Mouse (Mus musculus): Measurements from ENCODE around the gene Smarcd3. TPM values are rescaled to one million over a fixed set of nuclear protein-coding genes. Genes with fewer than 3 reads are reported as not detected.

Gene Smarcd3
- polyA plus RNA-seq, 1 experiment from 2014 or later: 74.7 TPM

GRCm38 (mm10) chr5:24594346-24594745 lies 29.9 kb downstream of the Smarcd3 start:
- Histone ChIP-seq H3K36me3 (peaks cover 58% of the 10 kb centered on the region), H3K4me2 (replicated peaks) (no peak overlapping the region), H3K27me3 (peaks cover 11% of the 10 kb centered on the region; the same call in 1 of the 2 replicates), H3K4me3 (no peak overlapping the region), H3K9ac (no peak overlapping the region), H3K9me3 (no peaks in the 10 kb centered on the region), H3K27ac (no peak overlapping the region), H3K4me1 (peaks cover 32% of the 10 kb centered on the region)
- no peak for ATAC-seq (ENCODE audit: insufficient number of reproducible peaks, insufficient read depth, low FRiP score, low TSS enrichment)
- 88% methylated on average over 5 of the region's 5 CpGs for WGBS

GRCm38 (mm10) chr5:24593928-24594327 lies 30.3 kb downstream of the Smarcd3 start:
- H3K4me1 ChIP-seq: peaks cover 28% of the 10 kb centered on the region
- no peak overlapping the region for H3K9ac ChIP-seq
- H3K27me3 ChIP-seq: peaks cover 11% of the 10 kb centered on the region; the same call in 1 of the 2 replicates
- no peak overlapping the region for H3K27ac ChIP-seq
- 73% methylated on average over 10 of the region's 10 CpGs for WGBS
- no peak overlapping the region for H3K4me3 ChIP-seq
- H3K9me3 ChIP-seq: no peaks in the 10 kb centered on the region
- peaks cover 62% of the 10 kb centered on the region for H3K36me3 ChIP-seq
- no peak for ATAC-seq (ENCODE audit: insufficient number of reproducible peaks, insufficient read depth, low FRiP score, low TSS enrichment)
- H3K4me2 ChIP-seq (replicated peaks): no peak overlapping the region

- no peak overlapping the region for H3K27ac ChIP-seq
- no peak overlapping the region for H3K9ac ChIP-seq
- H3K36me3 ChIP-seq: peaks cover 69% of the 10 kb centered on the region
- H3K4me2 ChIP-seq (replicated peaks): no peak overlapping the region
- peaks cover 21% of the 10 kb centered on the region for H3K4me1 ChIP-seq
- H3K9me3 ChIP-seq: no peaks in the 10 kb centered on the region
- WGBS: 73% methylated on average over 10 of the region's 10 CpGs
- no peak overlapping the region for H3K4me3 ChIP-seq
- ATAC-seq (ENCODE audit: insufficient number of reproducible peaks, insufficient read depth, low FRiP score, low TSS enrichment): no peak
- peaks cover 11% of the 10 kb centered on the region; the same call in 1 of the 2 replicates for H3K27me3 ChIP-seq
Measured at GRCm38 (mm10) chr5:24593230-24593629, 31.0 kb downstream of the Smarcd3 start.

- H3K9me3 ChIP-seq: no peaks in the 10 kb centered on the region
- H3K27ac ChIP-seq: no peak overlapping the region
- no peak overlapping the region for H3K4me2 ChIP-seq (replicated peaks)
- H3K36me3 ChIP-seq: peaks cover 70% of the 10 kb centered on the region
- no peak for ATAC-seq (ENCODE audit: insufficient number of reproducible peaks, insufficient read depth, low FRiP score, low TSS enrichment)
- WGBS: 50% methylated on average over 21 of the region's 21 CpGs
- peaks cover 22% of the 10 kb centered on the region for H3K4me1 ChIP-seq
- no peak overlapping the region for H3K4me3 ChIP-seq
- no peak overlapping the region for H3K9ac ChIP-seq
- peaks cover 11% of the 10 kb centered on the region; the same call in 1 of the 2 replicates for H3K27me3 ChIP-seq
Measured at GRCm38 (mm10) chr5:24592471-24593160, 31.6 kb downstream of the Smarcd3 start.

GRCm38 (mm10) chr5:24591796-24592470 lies 32.3 kb downstream of the Smarcd3 start:
- 52% methylated on average over 24 of the region's 24 CpGs for WGBS
- Histone ChIP-seq H3K27me3 (peaks cover 11% of the 10 kb centered on the region; the same call in 1 of the 2 replicates), H3K4me3 (no peak overlapping the region), H3K36me3 (peaks cover 70% of the 10 kb centered on the region), H3K27ac (no peak overlapping the region), H3K9ac (peak overlapping the region; percentile 5; the same call in 1 of the 2 replicates), H3K9me3 (no peaks in the 10 kb centered on the region), H3K4me1 (peaks cover 23% of the 10 kb centered on the region), H3K4me2 (replicated peaks) (no peak overlapping the region)
- ATAC-seq (ENCODE audit: insufficient number of reproducible peaks, insufficient read depth, low FRiP score, low TSS enrichment): no peak

GRCm38 (mm10) chr5:24591268-24591721 lies 32.9 kb downstream of the Smarcd3 start:
- 26% methylated on average over 23 of the region's 23 CpGs for WGBS

GRCm38 (mm10) chr5:24589511-24590500 lies 34.4 kb downstream of the Smarcd3 start:
- H3K27ac ChIP-seq: no peak overlapping the region
- H3K4me3 ChIP-seq: no peak overlapping the region
- no peaks in the 10 kb centered on the region for H3K9me3 ChIP-seq
- H3K9ac ChIP-seq: no peak overlapping the region
- H3K27me3 ChIP-seq: peaks cover 11% of the 10 kb centered on the region; the same call in 1 of the 2 replicates
- peaks cover 59% of the 10 kb centered on the region for H3K36me3 ChIP-seq
- no peak overlapping the region for H3K4me2 ChIP-seq (replicated peaks)
- 89% methylated on average over 20 of the region's 20 CpGs for WGBS
- no peak for ATAC-seq (ENCODE audit: insufficient number of reproducible peaks, insufficient read depth, low FRiP score, low TSS enrichment)
- peaks cover 15% of the 10 kb centered on the region for H3K4me1 ChIP-seq

More at GRCm38 (mm10) chr5:24591268-24591721, 32.9 kb downstream of the Smarcd3 start:
- Histone ChIP-seq H3K4me3 (no peak overlapping the region), H3K27me3 (peaks cover 11% of the 10 kb centered on the region; the same call in 1 of the 2 replicates), H3K36me3 (peaks cover 70% of the 10 kb centered on the region), H3K27ac (no peak overlapping the region), H3K4me2 (replicated peaks) (0 out of 2 replicates have a peak overlapping the region, but pooled peaks have one; percentile 9), H3K4me1 (peaks cover 16% of the 10 kb centered on the region), H3K9ac (peak overlapping the region; percentile 30; the same call in 1 of the 2 replicates), H3K9me3 (no peaks in the 10 kb centered on the region)
- no peak for ATAC-seq (ENCODE audit: insufficient number of reproducible peaks, insufficient read depth, low FRiP score, low TSS enrichment)

GRCm38 (mm10) chr5:24587200-24587577 lies 37.0 kb downstream of the Smarcd3 start:
- WGBS: 30% methylated on average over 4 of the region's 4 CpGs
- Histone ChIP-seq H3K9ac (peak overlapping the region; percentile 82), H3K27ac (peak overlapping the region; percentile 60; the same call in 1 of the 2 replicates), H3K9me3 (no peaks in the 10 kb centered on the region), H3K36me3 (peaks cover 33% of the 10 kb centered on the region), H3K4me2 (replicated peaks) (peak overlapping the region; percentile 80), H3K4me1 (peaks cover 15% of the 10 kb centered on the region), H3K4me3 (peak overlapping the region; percentile 93), H3K27me3 (0 out of 2 replicates have a peak, but pooled peaks cover 7% of the 10 kb centered on the region)
- no peak for ATAC-seq (ENCODE audit: insufficient number of reproducible peaks, insufficient read depth, low FRiP score, low TSS enrichment)

GRCm38 (mm10) chr5:24586547-24587199 lies 37.5 kb downstream of the Smarcd3 start, which contains the start of gene Chpf2:
Gene Chpf2, plus strand, starts transcription at chr5:24586741.
- Histone ChIP-seq H3K9me3 (no peaks in the 10 kb centered on the region), H3K36me3 (peaks cover 28% of the 10 kb centered on the region), H3K4me3 (peak within 1 kb of the TSS; percentile 93), H3K9ac (peak within 1 kb of the TSS; percentile 82), H3K4me2 (replicated peaks) (peak within 1 kb of the TSS; percentile 80), H3K27me3 (0 out of 2 replicates have a peak, but pooled peaks cover 1% of the 10 kb centered on the region), H3K27ac (peak within 1 kb of the TSS; percentile 60), H3K4me1 (peaks cover 15% of the 10 kb centered on the region)
- WGBS: under 1% methylated on average over 43 of the region's 43 CpGs
- peak; percentile 93 for ATAC-seq (ENCODE audit: insufficient number of reproducible peaks, insufficient read depth, low FRiP score, low TSS enrichment)

GRCm38 (mm10) chr5:24586106-24586505 lies 38.1 kb downstream of the Smarcd3 start:
- H3K4me2 ChIP-seq (replicated peaks): peak overlapping the region; percentile 80
- H3K4me1 ChIP-seq: peaks cover 13% of the 10 kb centered on the region
- H3K27me3 ChIP-seq: no peaks in the 10 kb centered on the region
- no peak for ATAC-seq (ENCODE audit: insufficient number of reproducible peaks, insufficient read depth, low FRiP score, low TSS enrichment)
- 11% methylated on average over 8 of the region's 8 CpGs for WGBS
- H3K36me3 ChIP-seq: peaks cover 22% of the 10 kb centered on the region
- no peaks in the 10 kb centered on the region for H3K9me3 ChIP-seq
- H3K27ac ChIP-seq: peak overlapping the region; percentile 60; the same call in 1 of the 2 replicates
- H3K4me3 ChIP-seq: peak overlapping the region; percentile 93
- H3K9ac ChIP-seq: peak overlapping the region; percentile 82
